Mouse (Mus musculus) ES-Bruce4 (cell line): ENCODE data around the gene Slamf9.

Source experiments
- CTCF ChIP-seq: IDR thresholded peaks from one replicate; pipeline ENCODE4 v1.8.1; 2011; ENCODE audit warnings: low read depth, low read length
- EP300 ChIP-seq: IDR thresholded peaks from 2 replicates; pipeline ENCODE4 v1.6.1; 2011; ENCODE audit warnings: low read depth, low read length; ENCODE audit not compliant: insufficient read depth
- POLR2A ChIP-seq: IDR thresholded peaks from one replicate; pipeline ENCODE4 v1.8.1; 2011; ENCODE audit warnings: low read length; ENCODE audit not compliant: insufficient read depth

- no peak for TF ChIP-seq POLR2A
- TF ChIP-seq EP300 = no peak
- TF ChIP-seq CTCF = no peak
These were observed 14.6 kb downstream of the Slamf9 start for GRCm38 (mm10) chr1:172489585-172490250.
